Mouse (Mus musculus): ENCODE data around the gene Gm10097. TPM values are rescaled to one million over a fixed set of nuclear protein-coding genes. Genes with fewer than 3 reads are reported as not detected.

Gm10097 gene
- total and polyA plus RNA-seq, 3 experiments, result not detected

DNA sequence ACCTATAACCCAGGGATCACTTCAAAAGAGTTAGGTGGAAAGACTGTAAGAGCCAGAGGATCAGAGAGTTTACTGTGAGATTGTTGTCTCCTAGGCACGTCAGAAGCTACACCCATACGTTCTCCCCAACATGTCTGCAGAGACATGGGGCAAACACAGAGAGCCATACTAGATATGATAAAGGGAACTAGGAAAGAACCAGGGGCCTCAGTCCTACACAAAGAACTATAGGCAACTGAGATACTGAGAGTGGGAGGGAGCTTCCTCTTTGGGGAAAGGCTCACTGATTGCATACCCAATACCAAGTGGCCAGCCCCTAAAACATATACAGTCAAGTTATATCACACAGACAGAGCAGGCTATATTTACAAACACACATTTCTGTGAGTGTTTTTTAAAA lies 9.0 kb upstream of the Gm10097 start:
- H3K36me3 ChIP-seq (replicated peaks in 1 of 2; ENCODE audit: control insufficient read depth in 1 of 2, insufficient read depth in 1 of 2, low read length in 1 of 2), result peaks cover 0 to 21% of the 10 kb centered on the region in 2 experiments
- H3K9ac ChIP-seq (ENCODE audit: insufficient read depth, low read depth), result no peak overlapping the region
- H3K27me3 ChIP-seq (replicated peaks), result no peaks in the 10 kb centered on the region
- dilution Hi-C loops (cut with MboI; ENCODE audit: extremely low pct_ligation_motif_present, extremely low pct_unique_long_range_greater_than_20kb, low sequenced_read_pairs), result no loop called here
- no peak overlapping the region for H3K27ac ChIP-seq (ENCODE audit: insufficient read depth, low read depth)
- no peaks in the 10 kb centered on the region for H3K9me3 ChIP-seq (replicated peaks; ENCODE audit: low read length)
- H3K4me2 ChIP-seq (ENCODE audit: insufficient read depth, low read depth, poor library complexity, severe bottlenecking), result no peak overlapping the region
- in situ Hi-C loops (cut with MboI; ENCODE audit: low pct_ligation_motif_present, low pct_unique_long_range_greater_than_20kb, low sequenced_read_pairs), result no loop called here
- TF ChIP-seq PAX5 (IDR thresholded peaks at IDR 0.05; ENCODE audit: low read length) (no peak), NELFE (IDR thresholded peaks at IDR 0.05; ENCODE audit: low read depth, low read length) (no peak), ZMIZ1 (IDR thresholded peaks at IDR 0.05; ENCODE audit: low read depth, low read length) (no peak), EP300 (IDR thresholded peaks at IDR 0.05; ENCODE audit: low read length) (no peak), MAX (IDR thresholded peaks at IDR 0.05; ENCODE audit: low read length) (no peak), MAZ (IDR thresholded peaks at IDR 0.05; ENCODE audit: low read depth, low read length) (no peak), MYC (IDR thresholded peaks at IDR 0.05; ENCODE audit: low read depth, low read length) (no peak), SMC3 (IDR thresholded peaks at IDR 0.05; ENCODE audit: low read depth, low read length) (no peak), POLR2AphosphoS2 (IDR thresholded peaks at IDR 0.05; ENCODE audit: low read depth, low read length) (no peak), HCFC1 (IDR thresholded peaks at IDR 0.05; ENCODE audit: low read depth, low read length) (no peak), JUN (IDR thresholded peaks at IDR 0.05; ENCODE audit: insufficient read depth, low read depth, low read length) (no peak), GABPA (IDR thresholded peaks at IDR 0.05; ENCODE audit: insufficient replicate concordance, low read depth, low read length) (no peak), ZKSCAN1 (IDR thresholded peaks at IDR 0.05; ENCODE audit: borderline replicate concordance, low read depth, low read length) (no peak), IRF4 (IDR thresholded peaks at IDR 0.05; ENCODE audit: low read depth, low read length) (no peak), MXI1 (IDR thresholded peaks at IDR 0.05; ENCODE audit: low read depth, low read length) (no peak), USF2 (conservative IDR thresholded peaks at IDR 0.05; ENCODE audit: low read depth, low read length) (no peak), RCOR1 (conservative IDR thresholded peaks at IDR 0.05; ENCODE audit: low read depth, low read length) (no peak)
- DNase-seq (ENCODE audit: extremely low read depth), result no peak
- H3K4me1 ChIP-seq (ENCODE audit: control insufficient read depth in 1 of 2, insufficient read depth in 2 of 2), result no peaks in the 10 kb centered on the region
- no peaks in the 10 kb centered on the region for H3K79me2 ChIP-seq (replicated peaks; ENCODE audit: control insufficient read depth, extremely low read depth, insufficient read depth, poor library complexity, severe bottlenecking)
- no peak overlapping the region for H3K4me3 ChIP-seq (replicated peaks in 1 of 3; ENCODE audit: low read depth in 2 of 3, low read length in 2 of 3, poor library complexity in 1 of 3)

- TF ChIP-seq NELFE (IDR thresholded peaks at IDR 0.05; ENCODE audit: low read depth, low read length), result no peak
- TF ChIP-seq CHD1 (IDR thresholded peaks at IDR 0.05; ENCODE audit: low read depth, low read length), result no peak
- no peak for TF ChIP-seq CHD2 (IDR thresholded peaks at IDR 0.05; ENCODE audit: low read length)
- no peak for TF ChIP-seq USF1 (IDR thresholded peaks at IDR 0.05; ENCODE audit: low read depth, low read length)
- no peak for TF ChIP-seq E2F4 (IDR thresholded peaks at IDR 0.05; ENCODE audit: insufficient replicate concordance, low read depth, low read length)
- no peak for TF ChIP-seq ZMIZ1 (IDR thresholded peaks at IDR 0.05; ENCODE audit: low read depth, low read length)
- no peak for TF ChIP-seq ZKSCAN1 (IDR thresholded peaks at IDR 0.05; ENCODE audit: borderline replicate concordance, low read depth, low read length)
- TF ChIP-seq ELF1 (IDR thresholded peaks at IDR 0.05; ENCODE audit: low read depth, low read length), result no peak
- TF ChIP-seq KAT2A (IDR thresholded peaks at IDR 0.05; ENCODE audit: insufficient replicate concordance, low read length), result no peak
- TF ChIP-seq PAX5 (IDR thresholded peaks at IDR 0.05; ENCODE audit: low read length), result no peak
- no peak for TF ChIP-seq JUN (IDR thresholded peaks at IDR 0.05; ENCODE audit: insufficient read depth, low read depth, low read length)
- TF ChIP-seq USF2 (conservative IDR thresholded peaks at IDR 0.05; ENCODE audit: low read depth, low read length), result no peak
- TF ChIP-seq SIN3A (IDR thresholded peaks at IDR 0.05; ENCODE audit: low read length), result no peak
- no peak for TF ChIP-seq MAZ (IDR thresholded peaks at IDR 0.05; ENCODE audit: low read depth, low read length)
- TF ChIP-seq RAD21 (IDR thresholded peaks at IDR 0.05; ENCODE audit: low read depth, low read length), result no peak
- no peak for TF ChIP-seq MXI1 (IDR thresholded peaks at IDR 0.05; ENCODE audit: low read depth, low read length)
- TF ChIP-seq BHLHE40 (IDR thresholded peaks at IDR 0.05; ENCODE audit: low read depth, low read length), result no peak
- H3K9me3 ChIP-seq (replicated peaks; ENCODE audit: low read length), result no peaks in the 10 kb centered on the region
- in situ Hi-C loops (cut with MboI; ENCODE audit: low pct_ligation_motif_present, low pct_unique_long_range_greater_than_20kb, low sequenced_read_pairs) (no loop called here), dilution Hi-C loops (cut with MboI; ENCODE audit: extremely low pct_ligation_motif_present, extremely low pct_unique_long_range_greater_than_20kb, low sequenced_read_pairs) (no loop called here)
- H3K27ac ChIP-seq (ENCODE audit: insufficient read depth, low read depth), result no peak overlapping the region
- H3K36me3 ChIP-seq (replicated peaks in 1 of 2; ENCODE audit: control insufficient read depth in 1 of 2, insufficient read depth in 1 of 2, low read length in 1 of 2), result peaks cover 0 to 11% of the 10 kb centered on the region in 2 experiments
- H3K79me2 ChIP-seq (replicated peaks; ENCODE audit: control insufficient read depth, extremely low read depth, insufficient read depth, poor library complexity, severe bottlenecking), result no peaks in the 10 kb centered on the region
- no peak for DNase-seq (ENCODE audit: extremely low read depth)
- no peak overlapping the region for H3K4me3 ChIP-seq (replicated peaks in 1 of 3; ENCODE audit: low read depth in 2 of 3, low read length in 2 of 3, poor library complexity in 1 of 3)
- H3K4me2 ChIP-seq (ENCODE audit: insufficient read depth, low read depth, poor library complexity, severe bottlenecking), result no peak overlapping the region
- H3K4me1 ChIP-seq (ENCODE audit: control insufficient read depth in 1 of 2, insufficient read depth in 2 of 2), result no peaks in the 10 kb centered on the region
- H3K27me3 ChIP-seq (replicated peaks), result no peaks in the 10 kb centered on the region
- no peak overlapping the region for H3K9ac ChIP-seq (ENCODE audit: insufficient read depth, low read depth)
These were observed 1.9 kb upstream of the Gm10097 start for GRCm38 (mm10) chr10:5067113-5067512.

Measured in CH12.LX (cell line).